Mouse (Mus musculus) bone marrow macrophage, adult 2 months (primary cell): ENCODE results near the gene Lct.

ENCODE experiments used
- CTCF ChIP-seq: IDR thresholded peaks from 2 replicates; pipeline ENCODE4 v1.5.1; 2012; ENCODE audit warnings: low read depth, mild to moderate bottlenecking, low read length, moderate library complexity
- POLR2A ChIP-seq: IDR thresholded peaks from 2 replicates; pipeline ENCODE4 v1.6.1; 2012; ENCODE audit warnings: mild to moderate bottlenecking, low read depth, low read length, borderline replicate concordance

GRCm38 (mm10) chr1:128293524-128293923 is 34.6 kb downstream of the Lct start:
- TF ChIP-seq POLR2A (no peak), CTCF (no peak)
